Mouse (Mus musculus) spleen, postnatal 0 days (tissue): Measurements from ENCODE around the gene Plekhh1. TPM values are rescaled to one million over a fixed set of nuclear protein-coding genes. Genes with fewer than 3 reads are reported as not detected.

Source experiments
- polyA plus RNA-seq: library from polyadenylated mRNA; unstranded; fragments of >200 nt; fragmentation: Nextera tagmentation; extraction: Ambion mirVana; gene quantifications from 2 replicates; pipeline ENCODE4 v1.2.1, GENCODE M21; 2015

The Plekhh1 gene
- polyA plus RNA-seq = 0.16 and 0.43 TPM in 2 replicates

DNA sequence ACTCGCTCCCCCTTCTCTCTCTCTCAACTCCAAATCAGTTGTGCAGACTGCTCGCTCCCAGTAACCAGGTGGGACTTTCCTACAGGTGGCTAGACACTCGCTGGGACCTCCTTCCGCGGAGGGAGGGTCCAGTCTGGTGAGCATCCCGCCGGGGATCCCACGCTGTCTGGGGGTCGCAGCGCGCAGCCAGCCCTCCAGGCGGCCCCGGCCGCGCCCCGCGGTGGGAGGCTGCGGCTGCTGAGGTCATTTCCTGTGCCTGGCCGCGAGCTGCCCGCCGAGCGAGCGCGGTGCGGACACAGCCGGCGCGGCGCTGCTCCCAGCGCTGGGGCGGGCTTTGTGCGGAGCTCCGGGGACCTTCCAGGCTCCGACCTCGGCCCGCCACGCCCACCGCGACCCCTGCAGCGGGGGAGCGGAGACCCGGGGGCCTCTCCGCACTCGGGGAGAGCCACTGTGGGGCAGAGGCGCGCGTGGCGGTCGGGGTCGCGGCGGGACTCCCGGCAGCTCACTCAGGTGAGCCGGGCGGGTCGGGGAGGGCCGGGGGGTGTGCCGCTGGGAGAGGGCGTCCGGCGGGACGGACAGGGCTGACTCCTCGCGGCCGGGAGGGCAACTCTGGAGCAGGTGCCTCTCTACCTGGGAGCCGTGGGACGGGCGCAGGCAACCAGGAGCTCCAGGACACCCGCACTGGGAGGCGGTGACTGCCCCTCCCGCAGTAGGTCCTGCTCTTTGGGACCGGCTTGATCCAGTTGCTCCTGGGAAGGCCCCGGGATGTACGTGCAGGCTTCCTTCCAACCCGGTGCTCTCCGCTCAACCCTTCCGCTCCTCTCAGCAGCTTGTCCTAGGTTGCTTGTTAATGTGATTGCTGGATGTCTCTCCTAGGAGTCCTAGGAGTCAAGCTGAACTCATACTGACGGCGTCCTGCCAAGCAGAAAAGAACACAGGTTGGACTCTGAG lies at the start of gene Plekhh1:
TSS of gene Plekhh1 (plus strand) at position 253 of the 951 bp plus-strand sequence.

DNA sequence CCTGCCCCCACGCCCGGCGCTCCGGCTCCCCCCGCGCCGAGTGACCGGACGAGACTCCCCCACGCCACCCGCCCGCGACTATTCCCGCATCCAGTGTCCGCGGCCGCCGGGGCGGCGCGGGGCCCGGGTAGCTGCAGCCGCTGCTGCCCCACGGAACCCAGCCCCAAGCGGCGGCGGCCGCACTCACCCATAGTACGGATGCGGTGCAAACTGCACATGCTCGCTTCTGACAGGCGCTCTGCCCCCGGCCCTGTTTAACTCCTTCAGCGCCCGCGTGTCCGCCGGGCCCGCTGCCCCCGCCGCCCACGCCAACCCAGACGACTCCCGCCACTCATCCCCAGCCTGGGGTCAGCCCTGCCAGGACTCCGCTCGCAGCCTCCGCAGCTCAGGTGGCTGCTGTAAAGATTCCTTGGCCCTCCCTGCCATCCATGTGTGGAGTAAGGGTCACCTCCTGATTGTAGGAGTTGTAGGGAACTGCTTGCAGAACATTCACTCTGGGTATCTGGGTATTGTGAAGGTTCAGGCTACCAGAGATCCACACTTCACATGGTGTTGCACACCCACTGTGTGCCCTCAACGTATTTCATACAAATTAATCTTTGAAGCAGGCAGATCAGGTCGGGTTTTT lies 21.7 kb upstream of the Plekhh1 start, which contains the start of gene Tmem229b:
TSS of gene Tmem229b (minus strand) at position 502 of the 628 bp plus-strand sequence.

DNA sequence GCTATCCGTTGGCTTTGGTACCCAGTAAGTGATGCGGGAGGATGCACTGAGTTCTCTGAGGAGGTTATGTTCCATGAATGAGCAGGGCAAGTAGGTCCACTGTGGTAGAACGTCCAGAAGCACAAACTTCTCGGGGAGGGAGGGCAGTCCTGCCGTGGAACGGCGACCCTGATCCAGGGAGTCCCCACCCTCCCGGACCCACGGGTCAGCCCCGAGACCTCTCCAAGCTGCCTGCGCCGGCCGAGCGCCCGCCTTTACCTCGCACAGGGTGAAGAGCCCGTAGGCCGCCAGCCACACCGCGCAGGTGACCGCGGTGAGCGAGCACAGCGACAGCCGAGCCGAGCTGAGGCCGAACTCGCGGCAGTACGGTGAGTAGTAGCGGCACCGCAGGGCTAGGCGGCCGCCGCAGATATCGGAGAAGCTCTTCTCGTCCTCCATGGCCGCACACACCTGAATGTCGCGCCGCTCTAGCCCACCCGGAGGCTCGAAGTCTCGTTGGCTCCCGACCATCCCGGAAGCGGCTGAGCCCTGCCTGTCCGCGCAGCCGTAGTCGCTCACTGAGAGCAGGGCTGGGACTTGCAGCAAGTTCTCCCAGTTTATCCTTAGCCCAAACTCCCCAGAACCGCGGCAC lies 60.3 kb downstream of the Plekhh1 start, which contains the start of gene Pigh:
TSS of gene Pigh (minus strand) at position 470 of the 631 bp plus-strand sequence.

DNA sequence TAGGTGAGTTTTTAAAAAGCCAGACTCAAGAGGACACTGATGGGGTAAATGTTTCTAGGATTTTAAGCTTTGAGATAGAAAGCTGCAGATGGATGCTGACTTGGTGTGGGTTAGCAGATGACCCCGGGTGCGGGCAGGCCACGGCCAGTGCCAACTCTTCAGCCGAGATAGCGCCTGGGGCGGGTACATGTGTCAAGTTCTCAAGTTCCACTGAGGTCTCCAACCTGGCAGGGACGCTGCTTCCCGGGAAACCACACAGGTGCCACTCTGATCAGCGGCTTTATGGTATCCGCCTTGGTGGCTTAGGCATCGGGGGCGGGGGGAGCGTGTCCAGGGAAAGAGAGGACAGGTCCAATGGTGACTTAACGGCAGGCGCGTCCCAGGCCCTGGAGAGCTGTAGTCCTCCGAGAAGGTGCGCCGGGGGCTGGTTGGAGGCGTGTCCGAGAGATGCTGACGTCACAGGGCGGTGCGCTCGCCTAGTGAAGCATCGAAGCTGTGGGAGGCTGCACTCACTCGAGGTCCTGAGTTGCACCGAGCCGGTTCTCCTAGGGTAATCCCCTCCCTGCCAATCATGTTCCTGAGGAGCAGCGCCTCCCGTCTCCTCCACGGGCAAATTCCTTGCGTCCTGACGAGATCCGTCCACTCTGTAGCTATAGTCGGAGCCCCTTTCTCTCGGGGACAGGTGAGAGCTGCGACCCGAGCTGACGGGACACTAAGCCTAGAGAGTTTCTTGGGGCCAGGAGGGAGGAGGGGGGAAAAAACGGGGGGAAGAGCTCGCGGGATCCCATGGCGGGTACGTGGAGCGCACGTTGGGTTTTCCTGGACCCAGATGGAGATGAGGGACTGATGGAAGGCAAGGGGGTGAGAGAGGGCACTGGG lies 101.6 kb downstream of the Plekhh1 start, which contains the start of gene Arg2:
TSS of gene Arg2 (plus strand) at position 479 of the 879 bp plus-strand sequence.

Other genes starting within 250 kb of the Plekhh1 start
- gene Atp6v1d, start 167.5 kb upstream of the Plekhh1 start, polyA plus RNA-seq = 45.9 and 48.7 TPM in 2 replicates
- 136 and 152 TPM in 2 replicates for gene Eif2s1, start 167.3 kb upstream of the Plekhh1 start, polyA plus RNA-seq
- 17.9 and 37.0 TPM in 2 replicates for gene Plek2, start 122.2 kb upstream of the Plekhh1 start, polyA plus RNA-seq
- gene Tmem229b, start 21.5 kb upstream of the Plekhh1 start, polyA plus RNA-seq = 6.0 and 8.1 TPM in 2 replicates
- gene Pigh, start 60.5 kb downstream of the Plekhh1 start, polyA plus RNA-seq = 7.8 and 10.9 TPM in 2 replicates
- gene Arg2, start 101.6 kb downstream of the Plekhh1 start, polyA plus RNA-seq = 3.5 and 4.5 TPM in 2 replicates
- gene Vti1b, start 143.5 kb downstream of the Plekhh1 start, polyA plus RNA-seq = 56.2 and 61.7 TPM in 2 replicates
- gene Rdh11, start 163.1 kb downstream of the Plekhh1 start, polyA plus RNA-seq = 9.1 and 9.3 TPM in 2 replicates
- gene Rdh12, start 179.8 kb downstream of the Plekhh1 start, polyA plus RNA-seq = 6.3 and 7.1 TPM in 2 replicates